Mouse (Mus musculus) intestine, embryonic 15.5 days (tissue): ENCODE measurements at regions not wholly inside any gene's neighbourhood (a gene's known extent, or its start where the extent isn't known, plus 50 kb on each side); places are given as distances from the start of the nearest gene placed in this dataset.

ENCODE experiments used
- ATAC-seq: fragments of 200-750 bp; cut with Nextera tagmentation; 2 replicates; pipeline ENCODE4 v1.8.0; 2017; ENCODE audit warnings: moderate TSS enrichment, moderate library complexity
- H3K27ac ChIP-seq: fragments of 300-500 bp; sonication (generic); 2 replicates; pipeline ENCODE4 v1.5.1; 2015; ENCODE audit warnings: mild to moderate bottlenecking, inconsistent platforms
- H3K27me3 ChIP-seq: fragments of 300-500 bp; sonication (generic); replicated peaks from 2 replicates; pipeline ENCODE4 v1.6.1; 2015; ENCODE audit warnings: inconsistent platforms
- H3K36me3 ChIP-seq: fragments of 300-500 bp; sonication (generic); 2 replicates; pipeline ENCODE4 v1.6.1; 2015; ENCODE audit warnings: inconsistent platforms
- H3K4me1 ChIP-seq: fragments of 300-500 bp; sonication (generic); replicated peaks from 2 replicates; pipeline ENCODE4 v1.6.1; 2015; ENCODE audit warnings: inconsistent platforms
- H3K4me2 ChIP-seq: fragments of 300-500 bp; sonication (generic); replicated peaks from 2 replicates; pipeline ENCODE4 v1.6.1; 2015; ENCODE audit warnings: mild to moderate bottlenecking, inconsistent platforms
- H3K4me3 ChIP-seq: fragments of 300-500 bp; sonication (generic); replicated peaks from 2 replicates; pipeline ENCODE4 v1.5.1; 2015; ENCODE audit warnings: inconsistent platforms
- H3K9ac ChIP-seq: fragments of 300-500 bp; sonication (generic); 2 replicates; pipeline ENCODE4 v1.6.1; 2015; ENCODE audit warnings: inconsistent platforms
- H3K9me3 ChIP-seq: fragments of 300-500 bp; sonication (generic); 2 replicates; pipeline ENCODE4 v1.6.1; 2016; ENCODE audit warnings: inconsistent platforms
- WGBS: fragments of 180-500 bp; shearing (Covaris S2); methylation state at CpG from one replicate; pipeline ENCODE4 v1.1.7; 2015; 5-methylcytosine and 5-hydroxymethylcytosine counted together

- no peaks in the 10 kb centered on the region for H3K4me1 ChIP-seq
- H3K27me3 ChIP-seq = no peaks in the 10 kb centered on the region
- no peak overlapping the region for H3K9ac ChIP-seq
- no peak overlapping the region for H3K4me3 ChIP-seq
- no peak overlapping the region for H3K27ac ChIP-seq
- no peak for ATAC-seq
- H3K9me3 ChIP-seq = no peaks in the 10 kb centered on the region
- WGBS = 71% methylated on average over 5 of the region's 5 CpGs
- no peak overlapping the region for H3K4me2 ChIP-seq
- H3K36me3 ChIP-seq = no peaks in the 10 kb centered on the region
These were observed 1066.7 kb downstream of the Tecrl start for GRCm38 (mm10) chr5:82288069-82288845.

GRCm38 (mm10) chr5:82253356-82254104 lies 1101.5 kb downstream of the Tecrl start:
- no peaks in the 10 kb centered on the region for H3K9me3 ChIP-seq
- H3K9ac ChIP-seq = no peak overlapping the region
- H3K4me3 ChIP-seq = no peak overlapping the region
- H3K4me1 ChIP-seq = no peaks in the 10 kb centered on the region
- ATAC-seq = no peak
- no peak overlapping the region for H3K4me2 ChIP-seq
- no peaks in the 10 kb centered on the region for H3K36me3 ChIP-seq
- WGBS = 93% methylated on average over 3 of the region's 3 CpGs
- H3K27ac ChIP-seq = no peak overlapping the region
- H3K27me3 ChIP-seq = no peaks in the 10 kb centered on the region

- Histone ChIP-seq H3K27me3 (no peaks in the 10 kb centered on the region), H3K4me3 (no peak overlapping the region), H3K4me2 (no peak overlapping the region), H3K36me3 (no peaks in the 10 kb centered on the region), H3K27ac (no peak overlapping the region), H3K4me1 (no peaks in the 10 kb centered on the region), H3K9ac (no peak overlapping the region), H3K9me3 (no peaks in the 10 kb centered on the region)
- 87% methylated on average over 3 of the region's 3 CpGs for WGBS
- no peak for ATAC-seq
These were observed 1128.7 kb downstream of the Tecrl start for GRCm38 (mm10) chr5:82226329-82226728.

GRCm38 (mm10) chr5:82223622-82224021 lies 1131.4 kb downstream of the Tecrl start:
- H3K4me3 ChIP-seq = no peak overlapping the region
- 90% methylated on average over 2 of the region's 2 CpGs for WGBS
- no peaks in the 10 kb centered on the region for H3K27me3 ChIP-seq
- no peak overlapping the region for H3K27ac ChIP-seq
- no peaks in the 10 kb centered on the region for H3K9me3 ChIP-seq
- H3K4me1 ChIP-seq = no peaks in the 10 kb centered on the region
- no peaks in the 10 kb centered on the region for H3K36me3 ChIP-seq
- H3K4me2 ChIP-seq = no peak overlapping the region
- ATAC-seq = no peak
- H3K9ac ChIP-seq = no peak overlapping the region

GRCm38 (mm10) chr5:82203606-82204005 lies 1151.4 kb downstream of the Tecrl start:
- H3K4me3 ChIP-seq = no peak overlapping the region
- no peaks in the 10 kb centered on the region for H3K36me3 ChIP-seq
- ATAC-seq = no peak
- H3K9me3 ChIP-seq = no peaks in the 10 kb centered on the region
- no peak overlapping the region for H3K4me2 ChIP-seq
- H3K4me1 ChIP-seq = no peaks in the 10 kb centered on the region
- no peak overlapping the region for H3K27ac ChIP-seq
- H3K27me3 ChIP-seq = no peaks in the 10 kb centered on the region
- H3K9ac ChIP-seq = no peak overlapping the region
- 59% methylated on average over 3 of the region's 3 CpGs for WGBS
